Comparison of ENCODE assay signal across 8 mouse cellular contexts in the genomic region with DNA sequence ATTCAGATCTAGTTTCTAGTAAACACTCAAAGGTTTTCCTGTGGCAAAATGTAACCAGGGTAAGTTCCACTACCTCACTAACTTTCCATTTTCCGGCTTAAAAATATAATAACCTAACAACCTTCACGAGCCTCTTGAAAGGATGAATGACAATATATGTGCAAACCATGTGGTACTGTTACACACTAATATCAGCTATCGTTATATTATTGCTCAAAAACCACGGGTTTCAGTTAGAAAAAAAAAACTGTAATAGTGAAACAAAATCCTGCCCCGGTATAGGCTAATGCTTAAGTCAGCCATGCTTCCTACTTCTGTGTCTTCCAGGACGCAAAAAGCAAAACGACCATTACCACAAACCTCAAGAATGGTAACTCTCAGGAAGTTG. TPM values are rescaled to one million over a fixed set of nuclear protein-coding genes. Genes with fewer than 3 reads are reported as not detected.
A peak's percentile ranks its signal among the peaks of the same experiment; 100 is the strongest.
DNase-seq lines count a peak whose midpoint lies in the region; ATAC-seq and TF ChIP-seq lines count a peak whose summit lies in the region.

No protein-coding gene starts in this region.

- peaks cover 15% of the 10 kb centered on the region for H3K4me1 ChIP-seq in intestine, embryonic 14.5 days (replicated peaks; ENCODE audit: control insufficient read depth, insufficient read depth, low read length)
- H3K4me1 ChIP-seq in midbrain, postnatal 0 days (ENCODE audit: insufficient read depth, low read length) = peaks cover 16% of the 10 kb centered on the region; the same call in 1 of the 2 replicates

- no peak for TF ChIP-seq CTCF in layer of hippocampus, adult 2 months (conservative IDR thresholded peaks at IDR 0.05)
- TF ChIP-seq CTCF in midbrain, postnatal 0 days (IDR thresholded peaks at IDR 0.05) = no peak

- peak overlapping the region; percentile 99 for H3K4me3 ChIP-seq in layer of hippocampus, adult 2 months
- peak overlapping the region; percentile 99 for H3K4me3 ChIP-seq in intestine, embryonic 14.5 days (ENCODE audit: low read depth, low read length)
- H3K4me3 ChIP-seq in midbrain, postnatal 0 days (ENCODE audit: low read depth, low read length) = peak overlapping the region; percentile 98

- H3K36me3 ChIP-seq in intestine, embryonic 14.5 days (ENCODE audit: control insufficient read depth, insufficient read depth, low read length) = no peaks in the 10 kb centered on the region
- H3K36me3 ChIP-seq in midbrain, postnatal 0 days (ENCODE audit: insufficient read depth, low read length) = no peaks in the 10 kb centered on the region

- H3K27ac ChIP-seq in layer of hippocampus, adult 2 months = peak overlapping the region; percentile 94; the same call in 1 of the 2 replicates
- peak overlapping the region; percentile 82 for H3K27ac ChIP-seq in intestine, embryonic 14.5 days (ENCODE audit: low read depth)
- peak overlapping the region; percentile 79 for H3K27ac ChIP-seq in midbrain, postnatal 0 days (ENCODE audit: low read depth, low read length)

- H3K9me3 ChIP-seq in intestine, embryonic 14.5 days (ENCODE audit: control insufficient read depth, low read length) = no peaks in the 10 kb centered on the region
- H3K9me3 ChIP-seq in midbrain, postnatal 0 days (ENCODE audit: low read length) = no peaks in the 10 kb centered on the region

- H3K9ac ChIP-seq in intestine, embryonic 14.5 days (ENCODE audit: low read length) = peak overlapping the region; percentile 90
- H3K9ac ChIP-seq in midbrain, postnatal 0 days (replicated peaks; ENCODE audit: low read length, poor library complexity, severe bottlenecking) = peak overlapping the region; percentile 94

- H3K4me2 ChIP-seq in intestine, embryonic 14.5 days (ENCODE audit: low read length) = peak overlapping the region; percentile 63
- H3K4me2 ChIP-seq in midbrain, postnatal 0 days (ENCODE audit: low read depth, low read length, poor library complexity, severe bottlenecking) = peak overlapping the region; percentile 56

- H3K27me3 ChIP-seq in intestine, embryonic 14.5 days (replicated peaks; ENCODE audit: control insufficient read depth, insufficient read depth, low read length) = no peaks in the 10 kb centered on the region
- H3K27me3 ChIP-seq in midbrain, postnatal 0 days (ENCODE audit: insufficient read depth, low read length) = no peaks in the 10 kb centered on the region

- 8% methylated on average over 7 of the region's 7 CpGs for WGBS in intestine, embryonic 14.5 days
- 10% methylated on average over 7 of the region's 7 CpGs for WGBS in midbrain, postnatal 0 days

- ATAC-seq in common myeloid progenitor, adult 5-6 weeks (replicated peaks; ENCODE audit: low read depth, poor library complexity, severe bottlenecking) = peak; percentile 12
- ATAC-seq in intestine, embryonic 14.5 days (replicated peaks; ENCODE audit: low FRiP score, low TSS enrichment, low read depth) = no peak; the same call in 1 of the 2 replicates
- no peak for ATAC-seq in midbrain, postnatal 0 days (ENCODE audit: low FRiP score)

- DNase-seq in layer of hippocampus, adult 2 months (ENCODE audit: low spot score in 2 of 2) = no peak
- DNase-seq in layer of hippocampus, postnatal 36 days = no peak
- DNase-seq in intestine, embryonic 14.5 days (ENCODE audit: low spot score) = no peak
- DNase-seq in midbrain, postnatal 0 days (ENCODE audit: low spot score) = peak; percentile 32
- DNase-seq in layer of hippocampus, adult 11-12 months (ENCODE audit: low spot score) = no peak
- no peak for DNase-seq in layer of hippocampus, adult 9-11 months
- no peak for DNase-seq in right cerebral cortex, postnatal 14 days

RNA-seq across cellular contexts. Expression of gene Gin1, which starts 1.1 kb away (rescaled TPM):
- total RNA-seq in layer of hippocampus, adult 2 months (2021) = 10 to 100 TPM; 11.3 to 11.4 TPM
- total RNA-seq in layer of hippocampus, postnatal 36 days (2021) = 10 to 100 TPM; 10.7 to 13.6 TPM
- 19.7 and 20.1 TPM in 2 replicates for total RNA-seq in common myeloid progenitor, adult 5-6 weeks (2017)
- polyA plus RNA-seq in intestine, embryonic 14.5 days (2014; fragmentation: Nextera tagmentation; extraction: Ambion mirVana) = 14.9 and 16.0 TPM in 2 replicates
- 2.2 and 8.6 TPM in 2 replicates for total RNA-seq in midbrain, postnatal 0 days (2014; rRNA removed)
- 11.2 and 13.1 TPM in 2 replicates for polyA plus RNA-seq in midbrain, postnatal 0 days (2015; fragmentation: Nextera tagmentation; extraction: Ambion mirVana)

RNA-seq across cellular contexts. Expression of gene Ppip5k2, which starts 1.3 kb away (rescaled TPM):
- 10 to 100 TPM; 19.3 to 20.8 TPM for total RNA-seq in layer of hippocampus, adult 2 months (2021)
- 10 to 100 TPM; 18.7 to 19.9 TPM for total RNA-seq in layer of hippocampus, postnatal 36 days (2021)
- 54.2 and 59.7 TPM in 2 replicates for total RNA-seq in common myeloid progenitor, adult 5-6 weeks (2017)
- polyA plus RNA-seq in intestine, embryonic 14.5 days (2014; fragmentation: Nextera tagmentation; extraction: Ambion mirVana) = 50.5 and 51.0 TPM in 2 replicates
- 56.0 and 66.2 TPM in 2 replicates for total RNA-seq in midbrain, postnatal 0 days (2014; rRNA removed)
- 32.8 and 37.0 TPM in 2 replicates for polyA plus RNA-seq in midbrain, postnatal 0 days (2015; fragmentation: Nextera tagmentation; extraction: Ambion mirVana)
